Mouse (Mus musculus) heart, embryonic 14.5 days (tissue): ENCODE results near the gene Gm12185. TPM values are rescaled to one million over a fixed set of nuclear protein-coding genes. Genes with fewer than 3 reads are reported as not detected.

ENCODE experiments used
- ATAC-seq: fragments of 200-750 bp; cut with Nextera tagmentation; 2 replicates; pipeline ENCODE4 v1.8.0; 2017; ENCODE audit warnings: low read depth, moderate TSS enrichment; ENCODE audit not compliant: insufficient number of reproducible peaks, insufficient read depth, low FRiP score
- H3K27ac ChIP-seq, 2 experiments: fragments of 200-500 bp in 1 of 2; fragments of 300-500 bp in 1 of 2; sonication (generic) in 1 of 2; replicated peaks in 1 of 2; 2 replicates each; pipeline ENCODE4 v1.5.1; 2012 to 2014; ENCODE audit warnings: low read depth in 2 of 2, low read length in 2 of 2, control low read depth in 1 of 2, mild to moderate bottlenecking in 1 of 2, mixed read lengths in 1 of 2; ENCODE audit not compliant: control insufficient read depth in 1 of 2, insufficient read depth in 1 of 2
- H3K27me3 ChIP-seq: fragments of 300-500 bp; sonication (generic); 2 replicates; pipeline ENCODE4 v1.6.1; 2014; ENCODE audit warnings: mild to moderate bottlenecking, low read length, control low read depth; ENCODE audit not compliant: control insufficient read depth, insufficient read depth
- H3K36me3 ChIP-seq: fragments of 300-500 bp; sonication (generic); 2 replicates; pipeline ENCODE4 v1.6.1; 2014; ENCODE audit warnings: mild to moderate bottlenecking, control low read depth, low read length, mixed read lengths; ENCODE audit not compliant: control insufficient read depth, insufficient read depth
- H3K4me1 ChIP-seq, 2 experiments: fragments of 200-500 bp in 1 of 2; fragments of 300-500 bp in 1 of 2; sonication (generic) in 1 of 2; 2 replicates each; pipeline ENCODE4 v1.6.1; 2012 to 2014; ENCODE audit warnings: low read length in 2 of 2, control low read depth in 1 of 2, mixed read lengths in 1 of 2; ENCODE audit not compliant: control insufficient read depth in 2 of 2, insufficient read depth in 2 of 2
- H3K4me2 ChIP-seq: fragments of 300-500 bp; sonication (generic); 2 replicates; pipeline ENCODE4 v1.6.1; 2014; ENCODE audit warnings: mild to moderate bottlenecking, low read length
- H3K4me3 ChIP-seq, 2 experiments: fragments of 200-500 bp in 1 of 2; fragments of 300-500 bp in 1 of 2; sonication (generic) in 1 of 2; 2 replicates each; pipeline ENCODE4 v1.5.1; 2012 to 2014; ENCODE audit warnings: low read length in 2 of 2, mild to moderate bottlenecking in 2 of 2, control low read depth in 1 of 2, low read depth in 1 of 2, moderate library complexity in 1 of 2; ENCODE audit not compliant: control insufficient read depth in 1 of 2, insufficient read depth in 1 of 2
- H3K9ac ChIP-seq: fragments of 300-500 bp; sonication (generic); 2 replicates; pipeline ENCODE4 v1.6.1; 2014; ENCODE audit warnings: mild to moderate bottlenecking, low read length
- H3K9me3 ChIP-seq: fragments of 300-500 bp; sonication (generic); 2 replicates; pipeline ENCODE4 v1.6.1; 2016; ENCODE audit warnings: low read length, control low read depth; ENCODE audit not compliant: control insufficient read depth
- WGBS: fragments of 180-500 bp; shearing (Covaris S2); extraction: QIAGEN DNeasy Blood & Tissue Kit; methylation state at CpG from one replicate; pipeline ENCODE4 v1.1.7; 2014; 5-methylcytosine and 5-hydroxymethylcytosine counted together
- polyA plus RNA-seq: library from polyadenylated mRNA; unstranded; fragments of >200 nt; fragmentation: Nextera tagmentation; extraction: Ambion mirVana; gene quantifications from 2 replicates; pipeline ENCODE4 v1.2.1, GENCODE M21; 2014

The Gm12185 gene
- polyA plus RNA-seq, 1 experiment from 2014 or later, result not detected

DNA sequence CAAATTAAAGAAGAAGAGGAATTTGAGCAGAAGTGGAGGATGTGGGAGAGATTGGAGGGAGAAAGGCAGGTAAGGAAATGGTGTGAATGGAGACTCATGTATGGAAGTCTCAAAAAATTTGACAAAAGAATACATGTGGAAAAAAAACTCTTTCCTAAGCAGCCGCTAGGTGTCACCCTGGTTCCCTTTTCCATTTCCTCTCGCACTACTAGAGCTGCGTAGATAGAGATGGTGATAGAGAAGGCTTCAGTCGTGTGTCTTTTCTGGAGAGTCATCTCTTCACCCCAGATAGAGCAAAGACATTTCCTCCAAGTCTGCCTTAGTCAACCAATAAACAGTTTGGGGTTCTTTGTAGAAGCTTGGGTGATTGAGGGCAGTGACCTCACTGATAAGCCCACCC lies 117.6 kb downstream of the Gm12185 start:
- ATAC-seq, result no peak
- H3K4me2 ChIP-seq, result no peak overlapping the region
- no peaks in the 10 kb centered on the region for H3K27me3 ChIP-seq
- no peak overlapping the region for H3K27ac ChIP-seq
- no peaks in the 10 kb centered on the region for H3K36me3 ChIP-seq
- 1% methylated on average over 4 of the region's 4 CpGs for WGBS
- H3K4me1 ChIP-seq, result peaks cover 6 to 27% of the 10 kb centered on the region in 2 experiments
- H3K9me3 ChIP-seq, result no peaks in the 10 kb centered on the region
- no peak overlapping the region for H3K4me3 ChIP-seq
- H3K9ac ChIP-seq, result no peak overlapping the region

- Histone ChIP-seq H3K9ac (no peak overlapping the region), H3K27ac (no peak overlapping the region), H3K4me2 (no peak overlapping the region), H3K4me3 (no peak overlapping the region), H3K4me1 (peaks cover 9 to 35% of the 10 kb centered on the region in 2 experiments), H3K9me3 (no peaks in the 10 kb centered on the region), H3K27me3 (no peaks in the 10 kb centered on the region), H3K36me3 (no peaks in the 10 kb centered on the region)
- no peak for ATAC-seq
- 41% methylated on average over 10 of the region's 10 CpGs for WGBS
These were observed 118.3 kb downstream of the Gm12185 start for GRCm38 (mm10) chr11:48873591-48874290.

- H3K9ac ChIP-seq, result peak overlapping the region; percentile 73
- no peaks in the 10 kb centered on the region for H3K27me3 ChIP-seq
- 80% methylated on average over 7 of the region's 7 CpGs for WGBS
- peak overlapping the region; percentile 43 to 71; a peak in 3 of 4 replicates for H3K27ac ChIP-seq
- H3K9me3 ChIP-seq, result no peaks in the 10 kb centered on the region
- peak overlapping the region; percentile 83 for H3K4me2 ChIP-seq
- ATAC-seq, result no peak
- peaks cover 9 to 35% of the 10 kb centered on the region in 2 experiments for H3K4me1 ChIP-seq
- no peak overlapping the region for H3K4me3 ChIP-seq
- H3K36me3 ChIP-seq, result no peaks in the 10 kb centered on the region
These were observed 119.2 kb downstream of the Gm12185 start for GRCm38 (mm10) chr11:48872695-48873300.

GRCm38 (mm10) chr11:48871817-48872541 lies 120.0 kb downstream of the Gm12185 start:
- Histone ChIP-seq H3K4me1 (peaks cover 9 to 35% of the 10 kb centered on the region in 2 experiments), H3K36me3 (no peaks in the 10 kb centered on the region), H3K9ac (peak overlapping the region; percentile 73), H3K9me3 (no peaks in the 10 kb centered on the region), H3K27me3 (no peaks in the 10 kb centered on the region), H3K4me3 (peak overlapping the region; percentile 52 to 62), H3K4me2 (peak overlapping the region; percentile 83), H3K27ac (peak overlapping the region; percentile 43 to 71)
- WGBS, result 7% methylated on average over 17 of the region's 17 CpGs
- ATAC-seq, result no peak

GRCm38 (mm10) chr11:48871201-48871772 lies 120.7 kb downstream of the Gm12185 start, which contains the start of gene Irgm1:
Gene Irgm1 (minus strand): TSS chr11:48871683.
- Histone ChIP-seq H3K9ac (peak within 1 kb of the TSS; percentile 73), H3K36me3 (peaks cover 3% of the 10 kb centered on the region), H3K4me2 (peak within 1 kb of the TSS; percentile 83), H3K27ac (peak within 1 kb of the TSS; percentile 43 to 71), H3K4me3 (peak within 1 kb of the TSS; percentile 52 to 62), H3K9me3 (no peaks in the 10 kb centered on the region), H3K4me1 (peaks cover 9 to 35% of the 10 kb centered on the region in 2 experiments), H3K27me3 (no peaks in the 10 kb centered on the region)
- under 1% methylated on average over 19 of the region's 19 CpGs for WGBS
- peak; percentile 53; the same call in 1 of the 2 replicates for ATAC-seq

GRCm38 (mm10) chr11:48870781-48871180 lies 121.2 kb downstream of the Gm12185 start:
- 27% methylated on average over 7 of the region's 7 CpGs for WGBS
- Histone ChIP-seq H3K27ac (peak overlapping the region; percentile 43 to 71), H3K36me3 (peaks cover 8% of the 10 kb centered on the region), H3K9me3 (no peaks in the 10 kb centered on the region), H3K4me2 (peak overlapping the region; percentile 83), H3K4me3 (peak overlapping the region; percentile 52 to 62), H3K9ac (peak overlapping the region; percentile 73), H3K4me1 (peaks cover 9 to 35% of the 10 kb centered on the region in 2 experiments), H3K27me3 (no peaks in the 10 kb centered on the region)
- peak; percentile 32; the same call in 1 of the 2 replicates for ATAC-seq
